Mouse (Mus musculus): ENCODE data around the gene Col8a1. TPM values are rescaled to one million over a fixed set of nuclear protein-coding genes. Genes with fewer than 3 reads are reported as not detected.

The Col8a1 gene
- total and polyA plus RNA-seq, 2 experiments from 2014 or later, result 5.2 to 6.9 TPM

DNA sequence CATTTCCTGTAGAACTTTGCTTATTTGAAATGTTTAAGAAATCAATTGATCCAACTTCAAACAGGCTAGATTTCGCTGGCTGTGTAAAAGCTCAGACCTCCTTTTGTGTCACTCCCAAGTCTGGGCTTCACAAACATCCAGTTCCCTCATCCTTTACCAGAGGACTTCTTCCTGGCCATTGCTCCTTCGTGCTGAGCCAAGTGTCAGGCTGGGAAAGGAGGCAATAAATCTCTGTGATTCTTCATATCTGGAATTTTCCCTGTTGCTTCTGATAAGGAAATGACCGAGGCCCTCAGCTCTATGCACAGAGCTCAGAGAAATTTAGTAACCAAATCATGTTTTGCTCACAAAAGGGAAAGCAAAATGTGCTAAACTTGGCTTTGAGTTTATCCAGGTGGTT is 91.9 kb downstream of the Col8a1 start:
- WGBS, result 76% methylated on average over 3 of the region's 3 CpGs
- H3K4me1 ChIP-seq (ENCODE audit: insufficient read depth, low read length), result no peaks in the 10 kb centered on the region
- ATAC-seq (ENCODE audit: low FRiP score), result no peak

DNA sequence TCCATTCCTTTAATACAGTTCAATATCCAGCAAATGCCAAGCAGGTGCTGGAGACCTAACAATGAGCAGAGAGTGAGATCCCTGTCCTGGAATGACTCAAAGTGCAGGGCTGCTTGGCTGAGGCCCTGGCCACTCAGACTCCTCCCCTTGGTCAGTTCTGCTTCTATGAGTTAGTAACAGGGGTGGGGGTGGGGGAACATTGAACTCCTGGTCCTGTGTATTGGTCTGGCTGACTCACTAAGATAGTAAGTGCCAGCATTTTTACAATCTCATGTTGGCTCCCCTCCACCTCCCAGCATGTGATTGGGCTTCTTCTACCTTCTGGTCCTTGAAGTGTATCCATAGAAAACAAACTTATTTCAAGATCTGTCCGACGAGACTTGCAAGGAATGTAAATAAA is 104.6 kb downstream of the Col8a1 start:
- no peak for ATAC-seq (ENCODE audit: low FRiP score)
- H3K9me3 ChIP-seq (ENCODE audit: low read length), result no peaks in the 10 kb centered on the region
- H3K36me3 ChIP-seq (ENCODE audit: insufficient read depth, low read length), result no peaks in the 10 kb centered on the region
- H3K27ac ChIP-seq (ENCODE audit: low read depth, low read length), result no peak overlapping the region
- H3K4me1 ChIP-seq (ENCODE audit: insufficient read depth, low read length), result no peaks in the 10 kb centered on the region
- no peak overlapping the region for H3K9ac ChIP-seq (replicated peaks; ENCODE audit: low read length, poor library complexity, severe bottlenecking)
- no peak overlapping the region for H3K4me2 ChIP-seq (ENCODE audit: low read depth, low read length, poor library complexity, severe bottlenecking)
- H3K4me3 ChIP-seq (ENCODE audit: low read depth, low read length), result no peak overlapping the region
- 77% methylated on average over 2 of the region's 2 CpGs for WGBS
- no peaks in the 10 kb centered on the region for H3K27me3 ChIP-seq (ENCODE audit: insufficient read depth, low read length)
- no peak for DNase-seq (ENCODE audit: low spot score)
- no peak for TF ChIP-seq CTCF (IDR thresholded peaks at IDR 0.05)

More for the DNA sequence above, 91.9 kb downstream of the Col8a1 start:
- Histone ChIP-seq H3K27ac (ENCODE audit: low read depth, low read length) (no peak overlapping the region), H3K4me2 (ENCODE audit: low read depth, low read length, poor library complexity, severe bottlenecking) (no peak overlapping the region), H3K27me3 (ENCODE audit: insufficient read depth, low read length) (no peaks in the 10 kb centered on the region), H3K4me3 (ENCODE audit: low read depth, low read length) (no peak overlapping the region), H3K9ac (replicated peaks; ENCODE audit: low read length, poor library complexity, severe bottlenecking) (no peak overlapping the region), H3K9me3 (ENCODE audit: low read length) (no peaks in the 10 kb centered on the region), H3K36me3 (ENCODE audit: insufficient read depth, low read length) (no peaks in the 10 kb centered on the region)
- TF ChIP-seq CTCF (IDR thresholded peaks at IDR 0.05), result no peak
- DNase-seq (ENCODE audit: low spot score), result no peak

DNA sequence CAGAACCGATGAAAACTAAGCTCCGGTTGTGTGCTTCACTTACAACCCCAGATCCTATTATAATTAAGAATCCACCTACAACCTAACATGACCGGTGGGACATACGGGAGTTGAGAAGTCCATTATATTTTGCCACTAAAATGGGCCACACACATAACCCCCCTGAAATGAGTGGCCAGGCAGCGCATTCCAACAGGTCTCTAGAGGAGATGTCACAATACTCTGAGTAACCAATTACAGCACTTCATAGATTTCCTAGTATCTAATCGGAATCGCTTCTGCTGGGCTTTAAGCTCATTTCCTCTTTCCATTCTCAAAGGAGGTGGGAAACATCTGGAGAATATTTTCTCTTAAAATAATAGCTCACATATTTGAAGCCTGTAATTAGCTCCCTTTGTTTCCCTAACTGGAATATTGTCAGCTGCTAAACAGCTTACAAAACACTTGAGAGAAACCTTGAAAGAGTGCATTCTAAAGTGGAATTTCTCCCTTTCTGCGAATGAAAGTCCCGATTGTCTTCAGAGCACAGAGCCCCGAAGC is 113.1 kb downstream of the Col8a1 start:
- Histone ChIP-seq H3K4me3 (ENCODE audit: low read depth, low read length) (no peak overlapping the region), H3K9me3 (ENCODE audit: low read length) (no peaks in the 10 kb centered on the region), H3K4me1 (ENCODE audit: insufficient read depth, low read length) (no peaks in the 10 kb centered on the region), H3K27me3 (ENCODE audit: insufficient read depth, low read length) (no peaks in the 10 kb centered on the region), H3K9ac (replicated peaks; ENCODE audit: low read length, poor library complexity, severe bottlenecking) (no peak overlapping the region), H3K36me3 (ENCODE audit: insufficient read depth, low read length) (no peaks in the 10 kb centered on the region), H3K4me2 (ENCODE audit: low read depth, low read length, poor library complexity, severe bottlenecking) (no peak overlapping the region), H3K27ac (ENCODE audit: low read depth, low read length) (no peak overlapping the region)
- TF ChIP-seq CTCF (IDR thresholded peaks at IDR 0.05), result no peak
- DNase-seq (ENCODE audit: low spot score) (no peak), ATAC-seq (ENCODE audit: low FRiP score) (no peak)
- 78% methylated on average over 10 of the region's 10 CpGs for WGBS

DNA sequence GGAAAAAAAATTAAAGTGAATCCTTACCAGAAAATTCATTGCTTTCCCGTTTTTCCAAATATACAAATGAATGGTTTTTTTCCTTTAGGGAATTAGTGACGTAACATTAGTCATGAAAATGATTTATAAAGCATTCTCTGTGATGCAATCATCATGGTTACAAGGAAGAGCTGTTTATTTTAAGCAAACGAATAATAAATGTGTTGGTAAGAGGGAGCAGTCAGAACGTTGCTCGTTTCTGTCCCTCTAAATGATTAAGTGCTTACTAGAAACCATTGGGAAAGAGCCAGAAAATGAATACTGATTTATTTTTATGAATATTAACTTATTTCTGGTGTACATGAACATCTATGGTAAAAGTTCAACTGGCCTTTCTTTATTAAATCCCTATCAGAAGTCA is 119.8 kb downstream of the Col8a1 start:
- no peaks in the 10 kb centered on the region for H3K4me1 ChIP-seq (ENCODE audit: insufficient read depth, low read length)
- H3K4me2 ChIP-seq (ENCODE audit: low read depth, low read length, poor library complexity, severe bottlenecking), result no peak overlapping the region
- H3K27me3 ChIP-seq (ENCODE audit: insufficient read depth, low read length), result no peaks in the 10 kb centered on the region
- TF ChIP-seq CTCF (IDR thresholded peaks at IDR 0.05), result no peak
- H3K9ac ChIP-seq (replicated peaks; ENCODE audit: low read length, poor library complexity, severe bottlenecking), result no peak overlapping the region
- H3K9me3 ChIP-seq (ENCODE audit: low read length), result no peaks in the 10 kb centered on the region
- WGBS, result 77% methylated on average over 5 of the region's 5 CpGs
- no peaks in the 10 kb centered on the region for H3K36me3 ChIP-seq (ENCODE audit: insufficient read depth, low read length)
- ATAC-seq (ENCODE audit: low FRiP score) (no peak), DNase-seq (ENCODE audit: low spot score) (no peak)
- no peak overlapping the region for H3K27ac ChIP-seq (ENCODE audit: low read depth, low read length)
- H3K4me3 ChIP-seq (ENCODE audit: low read depth, low read length), result no peak overlapping the region

DNA sequence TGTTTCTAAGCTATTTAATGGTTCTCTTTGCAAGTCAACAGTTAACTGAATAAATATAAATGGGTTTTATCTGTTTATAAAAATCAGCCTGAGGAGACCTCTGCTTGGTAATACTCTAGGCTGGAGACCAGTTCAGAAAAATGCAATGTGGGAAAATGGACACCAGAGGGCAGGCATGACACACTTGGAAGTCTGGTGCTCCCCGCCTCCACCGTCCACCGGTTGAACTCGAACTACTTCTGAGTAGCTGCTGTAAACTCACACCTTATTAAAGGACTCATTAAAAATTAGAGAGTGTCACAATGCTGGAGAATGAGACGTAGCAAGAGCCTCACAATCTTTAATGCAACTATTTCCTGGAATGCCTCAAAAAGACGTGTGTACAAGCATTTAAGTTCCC is 120.3 kb downstream of the Col8a1 start:
- Histone ChIP-seq H3K9ac (replicated peaks; ENCODE audit: low read length, poor library complexity, severe bottlenecking) (no peak overlapping the region), H3K4me2 (ENCODE audit: low read depth, low read length, poor library complexity, severe bottlenecking) (no peak overlapping the region), H3K4me3 (ENCODE audit: low read depth, low read length) (no peak overlapping the region), H3K36me3 (ENCODE audit: insufficient read depth, low read length) (no peaks in the 10 kb centered on the region), H3K4me1 (ENCODE audit: insufficient read depth, low read length) (no peaks in the 10 kb centered on the region), H3K27ac (ENCODE audit: low read depth, low read length) (no peak overlapping the region), H3K27me3 (ENCODE audit: insufficient read depth, low read length) (no peaks in the 10 kb centered on the region), H3K9me3 (ENCODE audit: low read length) (no peaks in the 10 kb centered on the region)
- DNase-seq (ENCODE audit: low spot score) (peak; percentile 81), ATAC-seq (ENCODE audit: low FRiP score) (peak; percentile 70; the same call in 1 of the 2 replicates)
- 11% methylated on average over 6 of the region's 6 CpGs for WGBS
- TF ChIP-seq CTCF (IDR thresholded peaks at IDR 0.05), result peak; percentile 89

DNA sequence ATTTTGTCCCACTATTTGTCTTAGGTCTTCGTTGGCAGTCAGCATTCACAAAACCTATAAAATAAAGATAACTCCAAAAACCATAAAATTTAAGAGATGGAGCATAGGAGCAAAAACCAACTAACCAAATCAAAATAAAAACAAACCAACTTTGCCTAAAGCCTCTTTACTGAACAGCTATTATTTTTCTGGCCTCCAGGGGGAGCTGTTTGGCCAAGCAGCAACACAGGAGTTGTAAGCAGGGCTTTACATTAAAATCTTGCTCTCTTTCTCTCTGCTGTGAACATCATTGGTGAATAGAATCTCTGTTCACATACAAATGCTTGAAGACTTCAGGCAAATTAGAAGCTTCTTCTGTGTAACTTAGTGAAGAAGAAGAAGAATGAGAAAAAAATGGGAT is 142.8 kb downstream of the Col8a1 start:
- DNase-seq (ENCODE audit: low spot score) (peak; percentile 39), ATAC-seq (ENCODE audit: low FRiP score) (no peak)
- WGBS, result 0% methylated on average over 1 of the region's 1 CpGs
- Histone ChIP-seq H3K9ac (replicated peaks; ENCODE audit: low read length, poor library complexity, severe bottlenecking) (no peak overlapping the region), H3K4me2 (ENCODE audit: low read depth, low read length, poor library complexity, severe bottlenecking) (no peak overlapping the region), H3K27me3 (ENCODE audit: insufficient read depth, low read length) (no peaks in the 10 kb centered on the region), H3K27ac (ENCODE audit: low read depth, low read length) (no peak overlapping the region), H3K4me3 (ENCODE audit: low read depth, low read length) (no peak overlapping the region), H3K36me3 (ENCODE audit: insufficient read depth, low read length) (no peaks in the 10 kb centered on the region), H3K9me3 (ENCODE audit: low read length) (no peaks in the 10 kb centered on the region), H3K4me1 (ENCODE audit: insufficient read depth, low read length) (no peaks in the 10 kb centered on the region)
- TF ChIP-seq CTCF (IDR thresholded peaks at IDR 0.05), result peak; percentile 89

Data from midbrain, postnatal 0 days (tissue).